Mouse (Mus musculus) brain, adult 10 weeks (tissue): ENCODE data around the gene Olfr1054. TPM values are rescaled to one million over a fixed set of nuclear protein-coding genes. Genes with fewer than 3 reads are reported as not detected.

ENCODE experiments used
- polyA plus RNA-seq: library from polyadenylated mRNA; stranded (reverse); fragments of 350-450 nt; fragmentation: Illumina TruSeq; extraction: RNeasy Lipid Tissue Mini Kit (QIAGEN cat#74804); gene quantifications from one replicate; pipeline ENCODE4 v1.2.3, GENCODE M21; 2015; ENCODE audit warnings: low read depth, low replicate concordance

Olfr1054 gene
- not detected for polyA plus RNA-seq

GRCm38 (mm10) chr2:86335333-86335732, at the start of gene Olfr1054:
Olfr1054 (minus strand) TSS chr2:86335433.

GRCm38 (mm10) chr2:86378293-86378692, 43.1 kb upstream of the Olfr1054 start, which contains the start of gene Olfr1057:
Olfr1057 (minus strand) TSS chr2:86378393.

GRCm38 (mm10) chr2:86362369-86362768, 27.1 kb upstream of the Olfr1054 start, which contains the start of gene Olfr1056:
Olfr1056 (minus strand) TSS chr2:86362469.

GRCm38 (mm10) chr2:86350184-86350583, 15.0 kb upstream of the Olfr1054 start, which contains the start of gene Olfr1055:
Olfr1055 (minus strand) TSS chr2:86350284.

GRCm38 (mm10) chr2:86315184-86315583, 20.0 kb downstream of the Olfr1054 start, which contains the start of gene Olfr1053:
Olfr1053 (minus strand) TSS chr2:86315284.

GRCm38 (mm10) chr2:86292155-86292554, 43.1 kb downstream of the Olfr1054 start, which contains the start of gene Olfr1052:
Olfr1052 (plus strand) TSS chr2:86292455.

Other genes with a start within 250 kb of the Olfr1054 start
- gene Olfr1037, start 248.0 kb downstream of the Olfr1054 start, polyA plus RNA-seq, result not detected
- gene Olfr1039, start 199.5 kb downstream of the Olfr1054 start, polyA plus RNA-seq, result not detected
- gene Olfr1040, start 188.7 kb downstream of the Olfr1054 start, polyA plus RNA-seq, result not detected
- not detected for gene Olfr1042, start 173.6 kb downstream of the Olfr1054 start, polyA plus RNA-seq
- gene Olfr1043, start 167.9 kb downstream of the Olfr1054 start, polyA plus RNA-seq, result not detected
- not detected for gene Olfr1044, start 157.6 kb downstream of the Olfr1054 start, polyA plus RNA-seq
- gene Olfr52, start 149.8 kb downstream of the Olfr1054 start, polyA plus RNA-seq, result not detected
- gene Olfr1045, start 132.4 kb downstream of the Olfr1054 start, polyA plus RNA-seq, result not detected
- not detected for gene Olfr1046, start 116.1 kb downstream of the Olfr1054 start, polyA plus RNA-seq
- gene Olfr1047, start 104.0 kb downstream of the Olfr1054 start, polyA plus RNA-seq, result not detected
- not detected for gene Olfr1048, start 95.1 kb downstream of the Olfr1054 start, polyA plus RNA-seq
- not detected for gene Olfr1049, start 77.1 kb downstream of the Olfr1054 start, polyA plus RNA-seq
- not detected for gene Olfr1051, start 56.3 kb downstream of the Olfr1054 start, polyA plus RNA-seq
- gene Olfr1052, start 43.0 kb downstream of the Olfr1054 start, polyA plus RNA-seq, result not detected
- not detected for gene Olfr1053, start 20.1 kb downstream of the Olfr1054 start, polyA plus RNA-seq
- gene Olfr1055, start 14.9 kb upstream of the Olfr1054 start, polyA plus RNA-seq, result not detected
- gene Olfr1056, start 27.0 kb upstream of the Olfr1054 start, polyA plus RNA-seq, result not detected
- not detected for gene Olfr1057, start 43.0 kb upstream of the Olfr1054 start, polyA plus RNA-seq
- gene Olfr1058, start 53.1 kb upstream of the Olfr1054 start, polyA plus RNA-seq, result not detected
- gene Olfr1061, start 78.6 kb upstream of the Olfr1054 start, polyA plus RNA-seq, result not detected
- not detected for gene Olfr1062, start 91.3 kb upstream of the Olfr1054 start, polyA plus RNA-seq
- not detected for gene Olfr1065, start 115.2 kb upstream of the Olfr1054 start, polyA plus RNA-seq
- gene Olfr1066, start 120.8 kb upstream of the Olfr1054 start, polyA plus RNA-seq, result not detected
- not detected for gene Olfr228, start 152.0 kb upstream of the Olfr1054 start, polyA plus RNA-seq
- gene Olfr1076, start 173.0 kb upstream of the Olfr1054 start, polyA plus RNA-seq, result not detected
- not detected for gene Olfr1079, start 207.0 kb upstream of the Olfr1054 start, polyA plus RNA-seq
- not detected for gene Olfr1080, start 222.8 kb upstream of the Olfr1054 start, polyA plus RNA-seq